Mouse (Mus musculus) kidney, embryonic 14.5 days (tissue): ENCODE measurements around the gene Sepsecs. TPM values are rescaled to one million over a fixed set of nuclear protein-coding genes. Genes with fewer than 3 reads are reported as not detected.

ENCODE experiments used
- ATAC-seq: fragments of 200-750 bp; cut with Nextera tagmentation; 2 replicates; pipeline ENCODE4 v1.8.0; 2017; ENCODE audit warnings: moderate number of reproducible peaks, mild to moderate bottlenecking, moderate TSS enrichment, moderate library complexity; ENCODE audit not compliant: low FRiP score, low TSS enrichment
- H3K27ac ChIP-seq: fragments of 300-500 bp; sonication (generic); 2 replicates; pipeline ENCODE4 v1.5.1; 2014; ENCODE audit warnings: low read depth, mild to moderate bottlenecking, low read length, moderate library complexity, mixed read lengths
- H3K27me3 ChIP-seq: fragments of 300-500 bp; sonication (generic); 2 replicates; pipeline ENCODE4 v1.6.1; 2014; ENCODE audit warnings: mild to moderate bottlenecking, low read length; ENCODE audit not compliant: control insufficient read depth, insufficient read depth
- H3K36me3 ChIP-seq: fragments of 300-500 bp; sonication (generic); 2 replicates; pipeline ENCODE4 v1.6.1; 2014; ENCODE audit warnings: low read length, mixed read lengths; ENCODE audit not compliant: control insufficient read depth, insufficient read depth
- H3K4me1 ChIP-seq: fragments of 300-500 bp; sonication (generic); 2 replicates; pipeline ENCODE4 v1.6.1; 2014; ENCODE audit warnings: low read length, mixed read lengths; ENCODE audit not compliant: control insufficient read depth, insufficient read depth
- H3K4me2 ChIP-seq: fragments of 300-500 bp; sonication (generic); replicated peaks from 2 replicates; pipeline ENCODE4 v1.6.1; 2014; ENCODE audit warnings: low read depth, mild to moderate bottlenecking, low read length
- H3K4me3 ChIP-seq: fragments of 300-500 bp; sonication (generic); 2 replicates; pipeline ENCODE4 v1.5.1; 2014; ENCODE audit warnings: mild to moderate bottlenecking, low read length
- H3K9ac ChIP-seq: fragments of 300-500 bp; sonication (generic); 2 replicates; pipeline ENCODE4 v1.6.1; 2014; ENCODE audit warnings: low read depth, mild to moderate bottlenecking, low read length, moderate library complexity
- H3K9me3 ChIP-seq: fragments of 300-500 bp; sonication (generic); 2 replicates; pipeline ENCODE4 v1.6.1; 2016; ENCODE audit warnings: low read length; ENCODE audit not compliant: control insufficient read depth
- WGBS: fragments of 180-500 bp; shearing (Covaris S2); extraction: QIAGEN DNeasy Blood & Tissue Kit; methylation state at CpG from one replicate; pipeline ENCODE4 v1.1.7; 2014; 5-methylcytosine and 5-hydroxymethylcytosine counted together
- polyA plus RNA-seq: library from polyadenylated mRNA; unstranded; fragments of >200 nt; fragmentation: Nextera tagmentation; extraction: Ambion mirVana; gene quantifications from 2 replicates; pipeline ENCODE4 v1.2.1, GENCODE M21; 2014

Sepsecs gene
- polyA plus RNA-seq, 1 experiment from 2014 or later = 9.2 TPM

DNA sequence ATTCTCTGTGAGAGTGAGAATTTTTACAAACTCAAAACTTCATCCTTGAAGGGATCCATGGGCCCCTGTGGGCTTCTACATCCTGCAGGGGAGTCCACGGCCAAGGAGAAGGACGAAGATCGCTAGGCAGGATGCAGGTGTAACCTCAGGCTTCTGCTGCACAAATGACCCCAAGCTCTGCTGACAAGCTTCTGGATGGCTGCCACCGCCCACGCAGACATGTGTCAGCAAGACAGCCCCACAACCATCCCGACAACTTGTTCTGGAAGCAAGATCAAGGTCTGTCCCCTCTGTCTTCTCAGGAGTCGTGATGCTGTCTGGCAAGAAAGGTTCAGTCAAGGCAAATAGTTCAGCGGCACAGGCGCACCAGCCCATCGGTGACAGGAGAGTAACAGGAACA is 59.8 kb downstream of the Sepsecs start:
- ATAC-seq = no peak
- peaks cover 5% of the 10 kb centered on the region for H3K9me3 ChIP-seq
- H3K27ac ChIP-seq = no peak overlapping the region
- no peak overlapping the region for H3K9ac ChIP-seq
- no peak overlapping the region for H3K4me3 ChIP-seq
- 59% methylated on average over 10 of the region's 10 CpGs for WGBS
- H3K36me3 ChIP-seq = no peaks in the 10 kb centered on the region
- no peaks in the 10 kb centered on the region for H3K27me3 ChIP-seq
- H3K4me1 ChIP-seq = no peaks in the 10 kb centered on the region
- H3K4me2 ChIP-seq = no peak overlapping the region

DNA sequence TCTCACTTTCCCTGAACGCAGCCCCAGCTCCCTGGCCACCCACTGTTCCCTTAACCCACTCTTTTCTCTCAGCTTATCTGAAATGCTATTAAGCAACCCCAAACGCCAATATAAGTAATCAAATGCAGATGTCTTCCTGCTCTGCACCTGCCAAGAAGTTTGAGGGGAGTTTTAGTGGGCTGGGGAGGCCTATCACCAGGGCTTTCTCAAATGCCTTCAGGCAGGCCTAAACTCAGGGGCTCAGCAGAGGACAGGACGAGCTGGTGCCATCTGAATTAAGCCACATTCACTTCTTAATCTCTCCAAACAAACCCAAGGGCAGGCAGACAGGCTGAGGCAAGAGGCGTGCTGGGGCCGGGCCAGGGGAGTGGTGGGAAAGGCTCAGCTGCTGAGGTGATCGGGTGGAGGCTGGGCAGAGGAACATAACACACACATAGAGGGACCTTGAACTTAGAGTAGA is 64.9 kb downstream of the Sepsecs start:
- Histone ChIP-seq H3K4me3 (no peak overlapping the region), H3K27ac (no peak overlapping the region)
- ATAC-seq = no peak

DNA sequence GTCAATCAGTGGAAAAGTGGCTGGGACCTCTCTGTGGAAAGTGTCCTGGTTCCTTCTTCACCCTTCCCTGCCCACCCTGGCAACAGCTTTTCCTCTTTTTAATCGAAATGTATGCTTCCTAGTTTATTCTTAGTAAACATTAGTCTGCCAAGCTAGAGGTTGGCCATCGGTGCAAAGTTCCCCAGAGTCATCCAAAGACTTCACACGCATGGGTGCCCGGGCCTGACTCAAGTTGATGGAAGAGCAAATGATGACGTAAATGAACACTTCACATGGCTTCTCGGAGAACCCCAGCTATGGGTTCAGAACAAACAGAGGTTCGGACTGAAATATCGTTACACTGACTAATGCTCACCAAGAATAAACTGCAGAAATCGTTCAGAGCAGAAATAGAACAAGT is 78.9 kb downstream of the Sepsecs start:
- 79% methylated on average over 9 of the region's 9 CpGs for WGBS
- ATAC-seq = no peak
- Histone ChIP-seq H3K9ac (no peak overlapping the region), H3K27me3 (no peaks in the 10 kb centered on the region), H3K4me3 (no peak overlapping the region), H3K9me3 (no peaks in the 10 kb centered on the region), H3K27ac (no peak overlapping the region), H3K4me2 (no peak overlapping the region), H3K4me1 (no peaks in the 10 kb centered on the region), H3K36me3 (no peaks in the 10 kb centered on the region)

More for the DNA sequence above, 64.9 kb downstream of the Sepsecs start:
- Histone ChIP-seq H3K9me3 (peaks cover 5% of the 10 kb centered on the region), H3K4me2 (no peak overlapping the region), H3K9ac (no peak overlapping the region), H3K36me3 (no peaks in the 10 kb centered on the region), H3K27me3 (no peaks in the 10 kb centered on the region), H3K4me1 (no peaks in the 10 kb centered on the region)
- 67% methylated on average over 6 of the region's 6 CpGs for WGBS

Other genes starting within 250 kb of the Sepsecs start
- 1.8 and 2.1 TPM in 2 replicates for gene Ccdc149, start 198.2 kb downstream of the Sepsecs start, polyA plus RNA-seq
- gene Lgi2, start 103.2 kb downstream of the Sepsecs start, polyA plus RNA-seq = 3.5 and 3.9 TPM in 2 replicates
- 21.7 and 31.8 TPM in 2 replicates for gene Pi4k2b, start 71.9 kb upstream of the Sepsecs start, polyA plus RNA-seq
- 13.5 and 18.5 TPM in 2 replicates for gene Zcchc4, start 105.7 kb upstream of the Sepsecs start, polyA plus RNA-seq
- 76.0 and 120 TPM in 2 replicates for gene Anapc4, start 164.3 kb upstream of the Sepsecs start, polyA plus RNA-seq